Mouse (Mus musculus): ENCODE measurements around the gene Olfr645. TPM values are rescaled to one million over a fixed set of nuclear protein-coding genes. Genes with fewer than 3 reads are reported as not detected.

The Olfr645 gene
- polyA plus RNA-seq (2014; fragmentation: Nextera tagmentation; extraction: Ambion mirVana) = not detected in 2 replicates

DNA sequence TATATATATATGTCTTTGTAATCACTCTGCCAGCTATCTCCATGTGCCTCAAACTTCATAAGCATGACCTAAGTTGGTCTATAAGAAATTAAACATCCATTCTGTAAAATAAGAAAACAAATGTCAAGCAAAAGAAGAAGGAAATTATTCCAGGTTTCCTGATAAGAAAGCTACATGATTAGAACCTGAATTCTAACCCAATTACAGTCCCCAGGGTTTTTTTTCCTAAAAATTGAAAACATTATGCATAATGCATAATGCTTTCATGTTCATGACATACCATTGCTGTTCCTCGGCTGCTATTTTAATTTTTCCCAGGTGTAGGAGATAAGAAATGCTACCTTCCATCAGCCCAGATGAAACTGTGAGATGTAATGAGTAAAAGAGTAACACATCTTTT lies at the start of gene Olfr645:
TSS of gene Olfr645 (minus strand) at position 101 of the 400 bp plus-strand sequence.
- Histone ChIP-seq H3K4me1 (replicated peaks; ENCODE audit: control insufficient read depth, insufficient read depth, low read length) (no peaks in the 10 kb centered on the region), H3K36me3 (replicated peaks; ENCODE audit: control insufficient read depth, insufficient read depth) (no peaks in the 10 kb centered on the region), H3K4me3 (replicated peaks; ENCODE audit: low read length) (no peak within 1 kb of the TSS), H3K27me3 (ENCODE audit: control insufficient read depth, insufficient read depth, low read length) (no peaks in the 10 kb centered on the region), H3K9ac (no peak within 1 kb of the TSS), H3K4me2 (replicated peaks) (no peak within 1 kb of the TSS), H3K9me3 (ENCODE audit: control insufficient read depth, low read length) (no peaks in the 10 kb centered on the region), H3K27ac (no peak within 1 kb of the TSS)
- ATAC-seq (ENCODE audit: low FRiP score) (no peak), DNase-seq (ENCODE audit: low spot score) (no peak)
- WGBS = 73% methylated on average over 1 of the region's 1 CpGs

DNA sequence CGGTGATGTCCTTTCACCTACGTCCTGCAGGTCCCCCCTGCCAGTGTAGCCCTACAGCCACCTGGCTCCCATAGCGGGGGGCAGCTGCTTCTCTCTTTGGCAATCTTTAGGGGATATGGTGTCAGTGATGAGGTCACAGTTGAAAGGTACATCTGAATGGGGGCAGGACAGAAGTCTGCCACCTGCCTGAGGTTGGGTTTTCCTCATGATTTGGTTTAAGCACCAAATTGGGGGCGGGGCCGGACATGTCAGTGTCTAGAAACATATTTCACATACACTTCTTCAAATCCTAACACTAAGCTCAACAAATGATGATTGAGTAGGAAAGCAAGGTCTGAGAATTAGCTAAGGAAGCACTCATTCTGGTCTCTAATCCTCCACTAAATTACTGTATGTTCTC lies 44.5 kb upstream of the Olfr645 start, which contains the start of gene Ubqln5:
TSS of gene Ubqln5 (minus strand) at position 101 of the 400 bp plus-strand sequence.
- DNase-seq (ENCODE audit: low spot score) (no peak), ATAC-seq (ENCODE audit: low FRiP score) (no peak)
- H3K4me1 ChIP-seq (replicated peaks; ENCODE audit: control insufficient read depth, insufficient read depth, low read length) = no peaks in the 10 kb centered on the region
- H3K9ac ChIP-seq = no peak within 1 kb of the TSS
- WGBS = 96% methylated on average over 5 of the region's 5 CpGs
- no peak within 1 kb of the TSS for H3K27ac ChIP-seq
- no peaks in the 10 kb centered on the region for H3K27me3 ChIP-seq (ENCODE audit: control insufficient read depth, insufficient read depth, low read length)
- no peak within 1 kb of the TSS for H3K4me3 ChIP-seq (replicated peaks; ENCODE audit: low read length)
- H3K9me3 ChIP-seq (ENCODE audit: control insufficient read depth, low read length) = no peaks in the 10 kb centered on the region
- H3K4me2 ChIP-seq (replicated peaks) = no peak within 1 kb of the TSS
- no peaks in the 10 kb centered on the region for H3K36me3 ChIP-seq (replicated peaks; ENCODE audit: control insufficient read depth, insufficient read depth)

DNA sequence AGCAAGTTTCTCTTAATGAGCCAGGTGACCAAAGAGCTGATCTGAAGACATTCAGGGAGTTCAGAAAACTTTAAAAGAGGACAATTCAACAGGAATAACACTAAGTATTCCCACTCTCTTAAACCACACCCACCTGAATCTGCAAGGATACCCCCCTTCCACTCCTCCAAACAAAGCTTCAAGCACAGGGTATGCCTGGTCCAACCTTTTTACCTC lies 19.4 kb upstream of the Olfr645 start, which contains the start of gene Olfr646:
TSS of gene Olfr646 (plus strand) at position 117 of the 216 bp plus-strand sequence.
- DNase-seq (ENCODE audit: low spot score) (no peak), ATAC-seq (ENCODE audit: low FRiP score) (no peak)
- no peak within 1 kb of the TSS for H3K27ac ChIP-seq
- H3K9me3 ChIP-seq (ENCODE audit: control insufficient read depth, low read length) = no peaks in the 10 kb centered on the region
- no peak within 1 kb of the TSS for H3K4me3 ChIP-seq (replicated peaks; ENCODE audit: low read length)
- H3K9ac ChIP-seq = no peak within 1 kb of the TSS
- H3K36me3 ChIP-seq (replicated peaks; ENCODE audit: control insufficient read depth, insufficient read depth) = no peaks in the 10 kb centered on the region
- H3K4me1 ChIP-seq (replicated peaks; ENCODE audit: control insufficient read depth, insufficient read depth, low read length) = no peaks in the 10 kb centered on the region
- H3K27me3 ChIP-seq (ENCODE audit: control insufficient read depth, insufficient read depth, low read length) = no peaks in the 10 kb centered on the region
- H3K4me2 ChIP-seq (replicated peaks) = no peak within 1 kb of the TSS

DNA sequence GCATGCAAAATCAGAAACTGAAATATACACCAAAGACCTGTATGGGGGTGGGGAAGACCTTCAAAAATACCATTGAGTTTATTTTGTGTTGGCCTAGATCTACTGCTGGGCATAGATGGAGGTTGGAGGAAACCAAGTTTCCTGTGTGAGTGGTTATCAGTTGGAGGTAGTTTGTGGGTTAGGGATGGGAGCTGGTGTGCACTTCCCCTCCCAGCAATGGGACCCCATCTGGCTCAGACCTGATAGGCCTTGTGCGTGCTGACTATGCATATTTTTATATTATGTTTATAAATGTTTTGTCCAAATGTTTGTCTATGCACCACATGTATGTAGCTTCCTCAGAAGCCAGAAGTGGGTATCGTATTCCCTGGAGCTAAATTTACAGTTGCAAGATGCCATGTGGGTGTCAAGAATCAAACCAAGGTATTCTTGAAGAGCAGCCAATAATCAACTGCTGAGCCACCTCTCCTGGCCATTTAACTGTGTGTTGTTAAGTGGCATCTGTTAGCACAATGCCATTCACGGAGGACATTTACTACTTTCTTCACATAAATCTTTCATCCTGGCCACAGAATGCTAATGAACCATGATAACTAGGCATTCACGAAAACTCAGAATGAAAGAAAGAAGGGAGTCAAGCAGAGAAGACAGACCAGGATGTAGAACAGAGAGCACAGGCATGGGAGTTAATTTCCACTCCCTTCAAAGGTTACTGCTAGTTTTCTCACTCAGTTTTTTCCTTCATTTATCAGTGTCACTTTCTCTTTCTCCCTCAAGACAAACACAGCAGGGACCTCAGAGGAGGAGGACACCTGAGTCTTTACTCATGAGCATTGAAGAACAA lies 18.9 kb upstream of the Olfr645 start:
- DNase-seq (ENCODE audit: low spot score) (no peak), ATAC-seq (ENCODE audit: low FRiP score) (no peak)
- Histone ChIP-seq H3K9me3 (ENCODE audit: control insufficient read depth, low read length) (no peaks in the 10 kb centered on the region), H3K9ac (no peak overlapping the region), H3K27me3 (ENCODE audit: control insufficient read depth, insufficient read depth, low read length) (no peaks in the 10 kb centered on the region), H3K4me2 (replicated peaks) (no peak overlapping the region), H3K4me3 (replicated peaks; ENCODE audit: low read length) (no peak overlapping the region), H3K4me1 (replicated peaks; ENCODE audit: control insufficient read depth, insufficient read depth, low read length) (no peaks in the 10 kb centered on the region), H3K36me3 (replicated peaks; ENCODE audit: control insufficient read depth, insufficient read depth) (no peaks in the 10 kb centered on the region), H3K27ac (no peak overlapping the region)
- WGBS = 51% methylated on average over 4 of the region's 4 CpGs

DNA sequence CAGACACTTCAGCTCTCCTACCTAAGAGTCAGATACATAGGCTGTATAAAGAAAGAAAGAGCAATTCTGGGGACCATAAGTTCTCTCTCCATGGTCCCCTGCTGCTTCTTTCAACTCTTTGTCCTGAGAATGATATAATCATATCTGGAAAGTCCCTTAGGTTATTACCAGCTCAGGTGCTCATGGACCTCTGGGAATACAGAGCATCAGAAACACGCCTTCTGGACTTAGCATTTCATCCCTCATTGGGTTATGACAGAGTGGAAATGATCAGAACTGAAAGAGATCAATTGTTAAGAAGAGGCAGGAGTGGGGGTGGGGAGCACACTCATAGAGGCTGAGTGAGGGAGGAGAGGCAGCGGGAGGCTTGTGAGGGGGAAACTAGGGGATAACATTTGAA lies 13.5 kb downstream of the Olfr645 start, which contains the start of gene Olfr644:
TSS of gene Olfr644 (minus strand) at position 101 of the 400 bp plus-strand sequence.
- no peak for ATAC-seq (ENCODE audit: low FRiP score)

DNA sequence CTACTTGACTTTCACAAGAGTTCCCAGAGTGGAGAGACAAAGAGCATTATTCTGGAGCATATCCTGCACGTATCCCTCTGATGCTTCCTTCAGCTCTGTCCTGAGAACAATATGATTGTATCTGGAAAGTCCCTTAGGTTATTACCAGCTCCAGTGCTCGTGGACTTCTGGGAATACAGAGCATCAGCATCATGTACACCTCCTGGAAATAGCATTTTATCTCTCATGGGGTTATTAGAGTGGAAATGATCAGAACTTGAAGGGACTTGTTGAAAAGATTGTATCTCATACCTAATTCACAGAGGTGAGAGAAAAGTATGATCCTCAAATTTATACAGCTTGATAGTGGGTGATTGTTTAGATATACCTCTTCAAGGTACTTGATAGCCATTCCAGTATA lies 23.9 kb downstream of the Olfr645 start, which contains the start of gene 4930516K23Rik:
TSS of gene 4930516K23Rik (minus strand) at position 101 of the 400 bp plus-strand sequence.
- H3K4me2 ChIP-seq (replicated peaks) = no peak within 1 kb of the TSS

More for the DNA sequence above, 13.5 kb downstream of the Olfr645 start, which contains the start of gene Olfr644:
- DNase-seq (ENCODE audit: low spot score) = no peak
- no peaks in the 10 kb centered on the region for H3K4me1 ChIP-seq (replicated peaks; ENCODE audit: control insufficient read depth, insufficient read depth, low read length)
- no peaks in the 10 kb centered on the region for H3K9me3 ChIP-seq (ENCODE audit: control insufficient read depth, low read length)
- no peak within 1 kb of the TSS for H3K4me3 ChIP-seq (replicated peaks; ENCODE audit: low read length)
- no peak within 1 kb of the TSS for H3K4me2 ChIP-seq (replicated peaks)
- H3K27me3 ChIP-seq (ENCODE audit: control insufficient read depth, insufficient read depth, low read length) = no peaks in the 10 kb centered on the region
- H3K36me3 ChIP-seq (replicated peaks; ENCODE audit: control insufficient read depth, insufficient read depth) = no peaks in the 10 kb centered on the region
- H3K9ac ChIP-seq = no peak within 1 kb of the TSS
- WGBS = 66% methylated on average over 2 of the region's 2 CpGs
- no peak within 1 kb of the TSS for H3K27ac ChIP-seq

DNA sequence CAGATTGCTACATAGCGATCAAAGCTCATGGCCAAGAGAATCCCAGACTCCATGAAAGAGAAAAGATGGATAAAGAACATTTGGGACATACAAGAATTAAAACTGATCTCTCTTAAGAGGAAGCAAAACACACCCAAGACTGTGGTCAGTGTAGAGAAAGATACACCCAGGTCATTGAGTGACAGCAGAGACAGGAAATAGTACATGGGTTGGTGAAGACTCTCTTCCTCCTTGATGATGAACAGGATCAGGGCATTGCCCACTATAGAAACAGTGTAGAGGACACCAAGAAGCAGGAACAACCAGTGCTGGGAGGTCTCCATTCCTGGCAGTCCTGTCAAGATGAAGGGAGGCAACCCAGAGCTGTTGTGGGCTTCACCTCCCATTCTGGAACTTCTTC lies 26.1 kb downstream of the Olfr645 start:
- Histone ChIP-seq H3K9me3 (ENCODE audit: control insufficient read depth, low read length) (no peaks in the 10 kb centered on the region), H3K27ac (no peak overlapping the region), H3K9ac (no peak overlapping the region), H3K36me3 (replicated peaks; ENCODE audit: control insufficient read depth, insufficient read depth) (no peaks in the 10 kb centered on the region), H3K4me2 (replicated peaks) (no peak overlapping the region), H3K27me3 (ENCODE audit: control insufficient read depth, insufficient read depth, low read length) (no peaks in the 10 kb centered on the region), H3K4me1 (replicated peaks; ENCODE audit: control insufficient read depth, insufficient read depth, low read length) (no peaks in the 10 kb centered on the region), H3K4me3 (replicated peaks; ENCODE audit: low read length) (no peak overlapping the region)
- WGBS = 97% methylated on average over 1 of the region's 1 CpGs
- ATAC-seq (ENCODE audit: low FRiP score) = no peak
- DNase-seq (ENCODE audit: low spot score) = no peak

More for the DNA sequence above, 23.9 kb downstream of the Olfr645 start, which contains the start of gene 4930516K23Rik:
- ATAC-seq (ENCODE audit: low FRiP score) (no peak), DNase-seq (ENCODE audit: low spot score) (no peak)
- no peak within 1 kb of the TSS for H3K4me3 ChIP-seq (replicated peaks; ENCODE audit: low read length)
- H3K9ac ChIP-seq = no peak within 1 kb of the TSS
- no peak within 1 kb of the TSS for H3K27ac ChIP-seq
- no peaks in the 10 kb centered on the region for H3K4me1 ChIP-seq (replicated peaks; ENCODE audit: control insufficient read depth, insufficient read depth, low read length)
- no peaks in the 10 kb centered on the region for H3K27me3 ChIP-seq (ENCODE audit: control insufficient read depth, insufficient read depth, low read length)
- no peaks in the 10 kb centered on the region for H3K36me3 ChIP-seq (replicated peaks; ENCODE audit: control insufficient read depth, insufficient read depth)
- H3K9me3 ChIP-seq (ENCODE audit: control insufficient read depth, low read length) = no peaks in the 10 kb centered on the region
- 47% methylated on average over 2 of the region's 2 CpGs for WGBS

DNA sequence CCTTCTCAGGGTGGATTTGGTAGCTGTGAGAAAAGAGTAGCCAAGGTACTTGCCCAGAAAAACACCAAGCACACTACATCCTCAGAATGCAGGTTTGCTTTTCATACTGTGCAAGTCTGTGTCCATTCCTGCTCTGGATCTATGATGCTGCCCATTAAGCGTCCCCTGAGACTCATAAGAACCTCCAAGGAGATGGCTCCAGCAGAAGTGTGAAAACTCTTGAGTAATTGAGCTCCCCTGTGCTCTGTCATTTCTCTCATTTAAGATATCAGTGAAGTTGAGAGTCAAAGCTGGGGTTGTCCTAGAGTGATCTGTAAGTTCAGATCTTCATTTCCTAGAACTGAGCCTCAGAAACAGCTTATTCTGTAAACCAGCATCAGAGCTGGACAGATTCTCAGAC lies 32.7 kb downstream of the Olfr645 start, which contains the start of gene Olfr642:
TSS of gene Olfr642 (minus strand) at position 101 of the 400 bp plus-strand sequence.
- no peak within 1 kb of the TSS for H3K27ac ChIP-seq
- ATAC-seq (ENCODE audit: low FRiP score) = no peak
- no peak within 1 kb of the TSS for H3K9ac ChIP-seq
- no peaks in the 10 kb centered on the region for H3K27me3 ChIP-seq (ENCODE audit: control insufficient read depth, insufficient read depth, low read length)
- DNase-seq (ENCODE audit: low spot score) = no peak
- whole genome bisulfite sequencing = 71% methylated on average over 1 of the region's 1 CpGs
- no peaks in the 10 kb centered on the region for H3K4me1 ChIP-seq (replicated peaks; ENCODE audit: control insufficient read depth, insufficient read depth, low read length)
- H3K4me3 ChIP-seq (replicated peaks; ENCODE audit: low read length) = no peak within 1 kb of the TSS
- no peaks in the 10 kb centered on the region for H3K9me3 ChIP-seq (ENCODE audit: control insufficient read depth, low read length)
- H3K4me2 ChIP-seq (replicated peaks) = no peak within 1 kb of the TSS
- no peaks in the 10 kb centered on the region for H3K36me3 ChIP-seq (replicated peaks; ENCODE audit: control insufficient read depth, insufficient read depth)

DNA sequence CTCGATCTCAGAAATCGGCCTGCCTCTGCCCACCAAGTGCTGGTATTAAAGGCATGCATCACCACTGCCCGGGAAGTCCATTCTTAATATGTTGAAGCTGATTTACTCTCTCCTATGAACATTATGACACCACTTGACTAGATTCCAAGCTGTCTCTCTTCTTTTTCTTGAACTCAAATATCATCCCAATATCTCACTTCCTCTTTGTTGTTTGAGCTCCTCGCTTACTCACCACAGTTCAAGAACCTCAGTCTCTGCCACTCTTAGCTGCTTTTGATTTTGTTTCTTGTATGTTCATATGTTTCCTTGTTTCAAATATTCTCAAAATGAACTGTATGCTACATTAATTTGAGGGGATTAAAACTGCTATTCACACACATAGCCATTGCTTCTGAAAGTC lies 34.5 kb downstream of the Olfr645 start:
- Histone ChIP-seq H3K9me3 (ENCODE audit: control insufficient read depth, low read length) (no peaks in the 10 kb centered on the region), H3K4me2 (replicated peaks) (no peak overlapping the region), H3K9ac (no peak overlapping the region), H3K27ac (no peak overlapping the region), H3K27me3 (ENCODE audit: control insufficient read depth, insufficient read depth, low read length) (no peaks in the 10 kb centered on the region), H3K4me3 (replicated peaks; ENCODE audit: low read length) (no peak overlapping the region), H3K4me1 (replicated peaks; ENCODE audit: control insufficient read depth, insufficient read depth, low read length) (no peaks in the 10 kb centered on the region), H3K36me3 (replicated peaks; ENCODE audit: control insufficient read depth, insufficient read depth) (no peaks in the 10 kb centered on the region)
- WGBS = 92% methylated on average over 4 of the region's 4 CpGs
- DNase-seq (ENCODE audit: low spot score) = no peak
- ATAC-seq (ENCODE audit: low FRiP score) = no peak

All from hindbrain, embryonic 14.5 days (tissue).